Mouse (Mus musculus) spleen, postnatal 14 days (tissue): ENCODE data around the gene Hes7.
"Not testable (repeated sequence)": the region's sequence is repeated elsewhere in the genome, so short reads cannot be mapped to it uniquely, and the experiment has no call there.

Experiments
- DNase-seq, 2 experiments: peaks; one replicate each; pipeline ENCODE4 v3.0.0; 2021 to 2022; ENCODE audit warnings: low spot score in 2 of 2

The Hes7 gene

DNA sequence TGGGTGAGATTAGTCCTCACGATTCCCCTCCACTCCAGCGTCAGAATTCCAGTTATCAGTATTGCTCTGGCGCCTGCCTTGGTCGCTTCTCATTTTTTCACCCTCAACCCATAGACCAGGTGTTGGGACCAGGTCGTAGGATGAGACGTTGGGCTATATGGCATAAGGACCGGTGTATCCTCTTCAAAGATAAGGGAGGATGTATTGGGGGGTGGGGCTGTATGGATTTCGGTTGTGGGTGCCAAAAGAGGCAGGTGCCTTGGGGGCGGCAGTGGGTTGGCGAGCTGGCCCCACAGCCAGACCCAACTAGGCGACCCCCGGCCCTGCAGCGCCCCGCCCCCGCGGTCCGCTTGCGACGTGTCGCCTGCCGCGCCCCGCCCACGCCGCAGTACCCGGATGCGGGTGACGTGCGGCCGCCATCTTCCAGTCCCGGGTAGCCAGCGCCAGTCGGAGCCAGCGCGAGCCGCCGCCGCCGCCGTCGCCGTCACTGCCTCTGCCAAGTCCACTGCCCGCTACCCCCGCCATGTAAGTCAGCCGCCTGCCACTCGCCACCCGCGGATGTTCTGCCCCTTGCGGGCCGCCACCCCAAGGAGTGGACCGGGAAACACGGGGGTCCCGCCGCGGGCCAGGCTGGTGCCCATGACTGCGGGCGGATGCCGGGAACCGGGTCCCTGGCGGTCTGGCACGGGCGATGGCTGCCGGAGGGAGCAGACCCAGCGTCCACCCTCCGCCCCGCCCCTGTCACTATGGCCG, 31.9 kb upstream of the Hes7 start, which contains the start of gene Vamp2:
Gene Vamp2 (plus strand): TSS at position 388 of the 753 bp plus-strand sequence.
- DNase-seq = peak; percentile 71 to 87

DNA sequence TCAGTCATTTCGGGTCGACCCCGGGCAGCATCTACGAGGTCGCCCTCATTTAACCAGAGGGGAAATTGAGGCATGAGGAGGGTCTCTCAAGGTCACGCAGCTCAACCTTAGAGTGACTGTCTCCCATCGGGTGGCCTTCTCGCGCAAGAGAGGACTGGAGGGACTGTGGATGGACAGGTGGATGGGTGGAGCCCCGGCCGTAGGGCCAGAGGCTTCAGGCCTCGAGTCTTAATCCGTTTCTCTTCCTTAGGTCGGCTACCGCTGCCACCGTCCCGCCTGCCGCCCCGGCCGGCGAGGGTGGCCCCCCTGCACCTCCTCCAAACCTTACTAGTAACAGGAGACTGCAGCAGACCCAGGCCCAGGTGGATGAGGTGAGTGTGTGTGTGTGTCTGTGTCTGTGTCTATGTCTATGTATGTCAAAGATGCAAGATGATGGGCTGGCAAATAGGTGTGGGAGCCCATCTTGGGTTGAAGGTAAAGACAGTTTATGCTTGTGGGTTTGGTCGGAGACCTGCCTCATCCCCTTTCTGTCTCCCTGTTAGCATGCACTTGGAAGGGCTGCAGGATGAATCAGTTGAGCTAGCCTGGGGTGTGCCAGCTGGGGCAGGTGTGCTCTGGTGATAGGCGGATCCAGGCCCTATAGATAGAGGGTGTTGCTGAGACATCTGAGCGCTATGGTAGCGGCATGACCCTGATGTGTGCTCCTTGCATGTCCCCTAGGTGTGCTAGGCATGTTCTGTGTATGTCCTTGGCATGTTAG, 31.2 kb upstream of the Hes7 start:
- no peak for DNase-seq

DNA sequence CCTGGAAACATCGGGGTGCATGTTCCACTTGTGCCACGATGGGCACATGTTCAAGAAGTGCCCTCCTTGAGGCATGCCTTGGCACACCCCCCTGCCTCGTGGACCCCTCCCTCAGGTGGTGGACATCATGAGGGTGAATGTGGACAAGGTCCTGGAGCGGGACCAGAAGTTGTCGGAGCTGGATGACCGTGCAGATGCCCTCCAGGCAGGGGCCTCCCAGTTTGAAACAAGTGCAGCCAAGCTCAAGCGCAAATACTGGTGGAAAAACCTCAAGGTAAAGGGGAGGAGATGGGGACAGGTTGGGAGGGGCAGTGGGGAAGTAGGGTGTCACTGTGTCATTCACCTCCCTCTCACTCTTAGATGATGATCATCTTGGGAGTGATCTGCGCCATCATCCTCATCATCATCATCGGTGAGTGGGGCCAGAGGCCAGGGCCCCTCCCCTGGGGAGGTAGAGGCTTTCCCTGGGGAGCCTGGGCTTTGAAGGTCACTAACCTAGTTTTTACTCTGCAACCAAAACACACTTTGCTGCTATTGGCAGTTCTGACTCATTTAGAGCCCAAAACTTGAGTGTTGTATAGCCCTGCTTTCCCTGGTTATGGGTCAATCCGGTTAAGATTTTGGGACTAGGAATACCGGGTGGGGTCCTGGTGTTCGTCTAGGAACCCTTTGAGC, 30.5 kb upstream of the Hes7 start:
- no peak for DNase-seq

GRCm38 (mm10) chr11:69090367-69090766, 29.8 kb upstream of the Hes7 start:
- DNase-seq = no peak

GRCm38 (mm10) chr11:69091566-69092385, 28.4 kb upstream of the Hes7 start:
- no peak for DNase-seq

- DNase-seq = peak; percentile 83 to 93
These were observed 27.8 kb upstream of the Hes7 start for GRCm38 (mm10) chr11:69092386-69092751.

- no peak for DNase-seq
These were observed 27.3 kb upstream of the Hes7 start for GRCm38 (mm10) chr11:69092871-69093270.

DNA sequence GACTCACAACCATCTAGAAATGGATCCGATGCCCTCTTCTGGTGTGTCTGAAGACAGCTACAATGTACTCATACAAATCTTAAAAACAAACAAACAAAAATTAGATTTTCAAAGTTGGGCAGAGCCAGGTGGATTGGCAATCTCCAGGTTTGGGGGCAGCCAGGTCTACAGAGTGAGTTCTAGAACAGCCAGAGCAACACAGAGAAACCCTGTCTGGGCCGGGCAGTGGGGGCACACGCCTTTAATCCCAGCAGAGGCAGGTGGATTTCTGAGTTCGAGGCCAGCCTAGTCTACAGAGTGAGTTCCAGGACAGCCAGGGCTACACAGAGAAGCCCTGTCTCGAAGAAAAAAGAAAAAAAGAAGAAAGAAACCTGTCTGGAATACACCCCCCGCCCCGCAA, 26.3 kb upstream of the Hes7 start:
- DNase-seq = not testable (repeated sequence)

GRCm38 (mm10) chr11:69094697-69095429, 25.3 kb upstream of the Hes7 start, which contains the start of gene Per1:
TSS of gene Per1 (plus strand) at chr11:69095217.
- DNase-seq = peak; percentile 93 to 94

DNA sequence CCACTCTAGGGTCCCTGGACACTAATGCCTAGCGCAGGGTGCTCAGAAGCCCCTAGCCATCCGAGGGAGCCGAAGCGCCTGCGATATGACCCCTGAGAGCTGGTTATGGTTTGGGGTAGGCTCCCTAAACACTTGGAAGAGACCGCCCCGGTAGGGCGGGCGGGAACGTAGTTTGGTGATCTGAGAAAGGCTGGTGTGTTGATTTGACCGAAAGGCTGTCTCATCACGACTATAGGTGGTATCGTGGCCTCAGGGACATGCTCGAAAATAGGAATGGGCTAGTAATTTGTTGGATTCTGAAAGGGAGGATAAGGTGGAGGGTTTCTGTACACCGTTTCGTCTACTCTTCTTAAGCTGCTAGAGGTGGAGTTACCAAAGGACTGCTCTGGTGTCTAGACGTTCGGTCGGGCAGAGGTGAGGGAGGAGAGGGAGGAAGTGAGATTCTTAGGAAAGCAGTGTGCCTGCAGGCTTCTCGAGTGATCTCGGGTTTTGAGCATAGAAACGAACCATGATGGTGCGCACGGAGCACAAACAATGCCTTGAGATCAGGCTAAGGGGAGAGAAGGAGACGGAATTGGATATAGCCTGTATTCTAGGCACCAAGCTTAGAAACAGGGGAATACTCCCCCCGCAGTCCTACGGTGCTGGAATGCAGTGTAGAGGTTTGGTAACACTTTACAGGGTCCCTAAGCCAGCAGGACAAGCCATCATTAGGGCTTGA, 24.5 kb upstream of the Hes7 start:
- DNase-seq = no peak

GRCm38 (mm10) chr11:69096360-69096986, 23.7 kb upstream of the Hes7 start:
- DNase-seq = no peak

DNA sequence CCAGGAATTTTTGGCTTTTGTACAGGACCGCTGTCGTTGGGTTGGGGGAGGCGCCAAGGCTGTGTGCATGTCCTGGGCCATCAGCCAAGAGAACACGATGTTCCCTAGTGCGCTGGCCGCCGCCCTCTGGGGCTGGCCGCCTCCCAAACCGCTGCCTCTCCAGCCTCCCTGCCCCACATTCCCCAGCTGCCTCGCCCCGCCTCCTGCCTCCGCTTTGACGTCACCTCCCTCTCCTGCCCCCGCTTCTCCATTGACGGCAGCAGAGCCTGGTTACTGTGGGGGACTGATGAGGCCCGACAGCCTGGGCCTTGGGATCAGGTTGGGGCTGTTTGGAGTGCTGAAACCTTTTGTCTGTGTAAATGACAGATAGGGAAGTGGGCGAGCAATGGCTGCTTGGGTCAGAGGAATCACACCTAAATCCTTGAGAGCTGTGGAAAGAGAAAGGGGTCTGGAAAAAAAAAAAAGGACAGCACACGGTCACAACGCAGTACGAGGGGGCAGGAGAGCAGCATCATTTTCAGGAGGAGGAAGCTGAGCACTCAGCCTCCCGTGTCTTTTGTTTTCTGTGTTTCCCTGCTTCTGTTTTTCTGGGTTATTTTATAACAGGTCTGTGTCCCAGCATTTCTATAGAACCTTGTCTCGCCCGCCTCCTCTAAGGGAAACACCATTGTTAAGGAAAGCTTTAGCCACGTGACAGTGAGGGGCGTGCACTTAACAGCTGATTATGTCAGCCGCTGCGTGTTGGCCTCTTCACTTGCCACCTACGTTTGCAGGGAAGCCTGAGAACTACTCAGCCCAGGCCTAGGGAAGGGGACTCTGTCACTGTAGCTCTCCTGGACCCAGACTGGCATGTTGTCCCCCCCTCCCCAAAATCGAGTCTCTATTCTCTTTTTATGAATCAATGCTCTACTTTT, 23.0 kb upstream of the Hes7 start:
- peak; percentile 92 to 94 for DNase-seq

DNA sequence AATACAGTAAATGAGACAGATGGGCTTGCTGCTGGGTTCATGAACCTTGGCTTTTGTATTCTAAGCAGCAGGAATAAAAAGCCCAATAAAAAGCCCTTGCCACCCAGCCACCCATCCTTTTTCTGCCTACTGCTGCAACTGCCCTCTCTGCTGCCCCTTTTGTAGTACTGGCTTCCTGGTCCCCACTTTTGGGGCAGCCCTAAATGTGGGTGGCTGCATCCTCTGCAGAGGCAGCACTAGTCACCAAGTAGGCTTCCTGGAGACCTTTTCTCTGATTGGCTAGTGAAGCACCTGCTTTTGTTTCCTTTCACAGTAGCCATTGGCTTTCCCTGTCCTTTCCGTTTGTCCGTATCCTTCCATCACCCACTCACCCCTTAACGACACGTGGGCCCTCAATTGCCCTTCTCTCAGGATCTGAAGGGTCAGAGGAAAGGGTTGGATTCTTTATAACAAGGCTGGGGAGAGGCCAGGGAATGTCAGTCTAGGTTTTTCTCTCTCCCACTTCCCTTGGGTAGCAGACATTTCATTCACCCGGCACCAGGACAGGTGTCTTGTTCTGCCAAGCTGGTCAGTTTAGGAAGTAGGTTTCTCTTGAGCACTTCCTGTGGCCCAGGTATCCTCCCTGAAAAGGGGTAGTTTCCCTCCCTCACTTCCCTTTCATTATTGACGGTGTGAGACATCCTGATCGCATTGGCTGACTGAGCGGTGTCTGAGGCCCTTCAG, 22.0 kb upstream of the Hes7 start:
- no peak for DNase-seq

- DNase-seq = peak; percentile 91 to 93
These were observed 21.5 kb upstream of the Hes7 start for GRCm38 (mm10) chr11:69098762-69099091.

GRCm38 (mm10) chr11:69099177-69099914, 20.9 kb upstream of the Hes7 start:
- DNase-seq = peak; percentile 32 to 35

- peak; percentile 78 to 86 for DNase-seq
These were observed 20.3 kb upstream of the Hes7 start for GRCm38 (mm10) chr11:69099915-69100345.

GRCm38 (mm10) chr11:69100639-69101360, 19.4 kb upstream of the Hes7 start:
- DNase-seq = no peak
